Mouse (Mus musculus): ENCODE results near the gene Dpm2. TPM values are rescaled to one million over a fixed set of nuclear protein-coding genes. Genes with fewer than 3 reads are reported as not detected.
A peak's percentile ranks its signal among the peaks of the same experiment; 100 is the strongest.

The Dpm2 gene
- total and polyA plus RNA-seq, 2 experiments = 6.5 to 104 TPM

DNA sequence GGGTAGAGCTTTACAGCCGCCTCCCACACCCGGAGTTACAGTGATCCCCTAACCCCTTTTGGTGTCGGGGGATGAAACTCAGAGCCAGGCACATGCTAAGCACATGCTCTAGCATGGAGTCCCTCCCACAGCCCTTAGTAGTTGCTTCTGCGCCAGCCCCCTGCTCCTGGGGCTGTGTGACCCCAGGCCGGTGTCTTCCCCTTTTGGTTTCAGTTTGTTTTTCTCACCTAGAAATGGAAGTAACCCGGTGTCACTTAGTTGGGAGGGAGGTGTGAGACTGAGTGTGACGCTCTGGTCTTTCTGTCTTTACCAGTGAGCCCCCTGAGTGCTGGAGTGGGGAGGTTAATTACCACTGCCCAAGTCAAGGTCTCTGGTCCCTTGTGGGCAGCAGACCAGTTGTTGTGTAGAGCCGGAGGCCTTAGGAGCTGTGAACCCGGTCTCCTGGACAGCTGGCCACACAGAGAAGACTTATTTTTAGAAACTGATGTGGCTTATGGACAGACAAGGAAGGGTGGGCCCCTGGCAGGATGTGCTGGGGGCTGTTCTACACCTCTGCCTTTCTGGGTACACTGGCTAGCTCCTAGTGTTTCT lies 17.2 kb downstream of the Dpm2 start:
- Histone ChIP-seq H3K27me3 (ENCODE audit: control insufficient read depth, insufficient read depth, low read length) (no peaks in the 10 kb centered on the region), H3K9ac (ENCODE audit: low read depth, low read length) (peak overlapping the region; percentile 26), H3K79me2 (ENCODE audit: control insufficient read depth, insufficient read depth, low read length) (no peaks in the 10 kb centered on the region), H3K4me3 (ENCODE audit: insufficient read depth, low read depth, low read length) (peak overlapping the region; percentile 72; the same call in 1 of the 2 replicates), H3K4me1 (ENCODE audit: control insufficient read depth, insufficient read depth, low read length) (peaks cover 13% of the 10 kb centered on the region), H3K27ac (replicated peaks; ENCODE audit: insufficient read depth, low read depth, low read length) (no peak overlapping the region), H3K36me3 (ENCODE audit: control insufficient read depth, insufficient read depth, low read length) (no peaks in the 10 kb centered on the region)
- 57% methylated on average over 9 of the region's 9 CpGs for WGBS
- no peak for TF ChIP-seq CTCF (IDR thresholded peaks at IDR 0.05; ENCODE audit: low read depth, low read length)
- TF ChIP-seq POLR2A (IDR thresholded peaks at IDR 0.05; ENCODE audit: extremely low read depth, insufficient read depth, low read length) = no peak
- DNase-seq (ENCODE audit: extremely low read depth, low read depth, low spot score) = no peak

DNA sequence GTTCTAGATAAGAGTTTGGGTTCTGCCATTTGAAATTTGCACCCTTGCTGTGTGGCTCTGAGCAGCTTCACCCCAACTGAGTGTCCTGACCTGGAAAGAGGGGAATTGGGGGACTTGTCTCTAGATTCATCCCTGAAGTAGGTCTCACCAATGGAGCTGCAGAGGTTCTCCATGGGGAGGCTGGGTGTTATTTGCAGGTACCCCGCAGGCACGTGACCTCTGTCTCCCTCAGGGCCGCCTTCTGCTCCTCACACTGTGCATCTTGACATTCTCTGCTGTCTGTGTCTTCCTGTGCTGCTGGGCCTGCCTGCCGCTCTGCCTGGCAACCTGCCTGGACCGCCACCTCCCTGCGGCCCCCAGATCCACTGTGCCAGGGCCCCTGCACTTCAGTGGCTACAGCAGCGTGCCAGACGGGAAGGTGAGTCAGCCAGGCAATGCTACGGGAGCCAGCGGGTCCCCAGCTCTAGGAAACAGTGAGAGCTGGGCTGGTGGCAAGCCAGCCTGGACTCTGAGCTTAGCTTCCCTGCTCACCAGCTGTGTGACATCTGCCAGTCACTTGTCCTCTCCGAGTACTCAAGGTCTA lies 18.6 kb downstream of the Dpm2 start:
- H3K36me3 ChIP-seq (ENCODE audit: control insufficient read depth, insufficient read depth, low read length) = no peaks in the 10 kb centered on the region
- WGBS = 44% methylated on average over 11 of the region's 11 CpGs
- peak; percentile 49 for DNase-seq (ENCODE audit: extremely low read depth, low read depth, low spot score)
- no peak overlapping the region for H3K4me3 ChIP-seq (ENCODE audit: insufficient read depth, low read depth, low read length)
- no peaks in the 10 kb centered on the region for H3K79me2 ChIP-seq (ENCODE audit: control insufficient read depth, insufficient read depth, low read length)
- TF ChIP-seq CTCF (IDR thresholded peaks at IDR 0.05; ENCODE audit: low read depth, low read length) (no peak), POLR2A (IDR thresholded peaks at IDR 0.05; ENCODE audit: extremely low read depth, insufficient read depth, low read length) (no peak)
- no peak overlapping the region; the same call in 1 of the 2 replicates for H3K27ac ChIP-seq (replicated peaks; ENCODE audit: insufficient read depth, low read depth, low read length)
- no peaks in the 10 kb centered on the region for H3K27me3 ChIP-seq (ENCODE audit: control insufficient read depth, insufficient read depth, low read length)
- H3K9ac ChIP-seq (ENCODE audit: low read depth, low read length) = peak overlapping the region; percentile 17; the same call in 1 of the 2 replicates
- peaks cover 12% of the 10 kb centered on the region for H3K4me1 ChIP-seq (ENCODE audit: control insufficient read depth, insufficient read depth, low read length)

DNA sequence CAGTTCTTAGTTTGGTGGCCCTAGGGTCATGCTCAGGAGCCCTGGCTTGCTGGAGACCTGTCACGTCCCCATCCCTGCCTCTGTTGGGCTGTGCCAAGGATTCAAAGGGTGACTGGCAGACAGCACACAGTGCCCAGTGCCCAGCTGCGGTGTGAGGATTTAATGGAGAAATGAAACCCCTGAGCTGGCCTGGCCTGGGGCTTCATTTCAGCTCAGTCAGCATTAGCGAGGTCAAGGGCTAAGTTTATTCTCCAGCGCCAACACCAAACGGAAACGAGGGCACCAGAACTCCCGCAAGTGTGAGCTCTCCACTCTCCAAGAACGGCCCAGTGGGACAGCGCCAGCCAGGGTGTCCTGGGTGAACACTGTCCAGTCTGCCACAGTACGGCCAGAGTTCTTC lies 19.6 kb downstream of the Dpm2 start:
- DNase-seq (ENCODE audit: extremely low read depth, low read depth, low spot score) = peak; percentile 91
- H3K27ac ChIP-seq (replicated peaks; ENCODE audit: insufficient read depth, low read depth, low read length) = peak overlapping the region; percentile 46
- no peak overlapping the region for H3K4me3 ChIP-seq (ENCODE audit: insufficient read depth, low read depth, low read length)
- TF ChIP-seq CTCF (IDR thresholded peaks at IDR 0.05; ENCODE audit: low read depth, low read length) (no peak), POLR2A (IDR thresholded peaks at IDR 0.05; ENCODE audit: extremely low read depth, insufficient read depth, low read length) (no peak)
- WGBS = 14% methylated on average over 10 of the region's 10 CpGs
- H3K9ac ChIP-seq (ENCODE audit: low read depth, low read length) = no peak overlapping the region
- no peaks in the 10 kb centered on the region for H3K27me3 ChIP-seq (ENCODE audit: control insufficient read depth, insufficient read depth, low read length)
- peaks cover 12% of the 10 kb centered on the region for H3K4me1 ChIP-seq (ENCODE audit: control insufficient read depth, insufficient read depth, low read length)
- no peaks in the 10 kb centered on the region for H3K36me3 ChIP-seq (ENCODE audit: control insufficient read depth, insufficient read depth, low read length)
- H3K79me2 ChIP-seq (ENCODE audit: control insufficient read depth, insufficient read depth, low read length) = no peaks in the 10 kb centered on the region

DNA sequence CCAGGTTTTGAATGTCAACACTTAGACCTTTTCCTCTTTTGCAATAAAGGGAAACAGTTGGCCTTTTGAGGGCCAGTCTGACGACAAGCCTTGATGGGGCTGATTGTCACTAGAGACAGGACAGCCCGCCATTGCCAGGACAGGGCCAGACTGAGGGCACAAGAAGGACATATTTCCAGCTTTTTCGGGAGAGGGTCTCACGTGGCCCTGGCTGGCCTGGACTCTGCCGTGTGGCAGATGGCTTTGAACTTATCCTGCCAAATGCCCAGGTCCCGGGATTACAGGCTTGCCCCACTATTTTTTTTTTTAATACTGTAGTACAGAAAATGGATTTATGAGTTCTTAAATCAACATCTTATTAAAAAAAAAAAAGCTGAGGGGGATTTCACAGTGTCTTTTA lies 20.6 kb downstream of the Dpm2 start:
- no peak for TF ChIP-seq POLR2A (IDR thresholded peaks at IDR 0.05; ENCODE audit: extremely low read depth, insufficient read depth, low read length)
- TF ChIP-seq CTCF (IDR thresholded peaks at IDR 0.05; ENCODE audit: low read depth, low read length) = no peak
- peaks cover 12% of the 10 kb centered on the region for H3K4me1 ChIP-seq (ENCODE audit: control insufficient read depth, insufficient read depth, low read length)
- no peak overlapping the region for H3K9ac ChIP-seq (ENCODE audit: low read depth, low read length)
- no peaks in the 10 kb centered on the region for H3K27me3 ChIP-seq (ENCODE audit: control insufficient read depth, insufficient read depth, low read length)
- no peaks in the 10 kb centered on the region for H3K79me2 ChIP-seq (ENCODE audit: control insufficient read depth, insufficient read depth, low read length)
- no peaks in the 10 kb centered on the region for H3K36me3 ChIP-seq (ENCODE audit: control insufficient read depth, insufficient read depth, low read length)
- no peak for DNase-seq (ENCODE audit: extremely low read depth, low read depth, low spot score)
- H3K4me3 ChIP-seq (ENCODE audit: insufficient read depth, low read depth, low read length) = no peak overlapping the region
- whole genome bisulfite sequencing = 86% methylated on average over 6 of the region's 6 CpGs
- H3K27ac ChIP-seq (replicated peaks; ENCODE audit: insufficient read depth, low read depth, low read length) = no peak overlapping the region

DNA sequence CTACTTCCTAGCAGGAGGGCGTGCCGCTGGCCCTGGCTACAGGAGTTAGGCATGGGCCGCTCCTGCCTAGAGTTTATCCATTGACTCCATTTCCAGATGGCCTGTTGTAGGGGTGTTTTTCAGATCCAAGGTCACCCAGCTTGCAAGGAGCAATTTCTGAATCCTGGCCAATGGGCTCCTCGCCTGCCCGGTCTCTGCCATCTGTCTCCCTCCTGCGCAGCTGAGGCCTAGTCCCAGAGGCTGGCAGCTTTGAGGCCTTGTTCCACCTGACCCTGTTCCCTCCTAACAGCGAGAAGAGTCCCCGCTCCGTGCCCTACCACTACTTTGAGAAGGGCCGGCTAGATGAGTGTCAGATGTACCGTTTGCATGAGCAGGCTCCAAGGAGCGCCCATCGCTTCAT lies 26.1 kb downstream of the Dpm2 start:
- DNase-seq (ENCODE audit: extremely low read depth, low read depth, low spot score) = no peak
- Histone ChIP-seq H3K4me1 (ENCODE audit: control insufficient read depth, insufficient read depth, low read length) (no peaks in the 10 kb centered on the region), H3K79me2 (ENCODE audit: control insufficient read depth, insufficient read depth, low read length) (no peaks in the 10 kb centered on the region), H3K36me3 (ENCODE audit: control insufficient read depth, insufficient read depth, low read length) (no peaks in the 10 kb centered on the region), H3K4me3 (ENCODE audit: insufficient read depth, low read depth, low read length) (no peak overlapping the region), H3K9ac (ENCODE audit: low read depth, low read length) (no peak overlapping the region), H3K27ac (replicated peaks; ENCODE audit: insufficient read depth, low read depth, low read length) (no peak overlapping the region), H3K27me3 (ENCODE audit: control insufficient read depth, insufficient read depth, low read length) (no peaks in the 10 kb centered on the region)
- TF ChIP-seq CTCF (IDR thresholded peaks at IDR 0.05; ENCODE audit: low read depth, low read length) (no peak), POLR2A (IDR thresholded peaks at IDR 0.05; ENCODE audit: extremely low read depth, insufficient read depth, low read length) (no peak)
- 96% methylated on average over 13 of the region's 13 CpGs for WGBS

DNA sequence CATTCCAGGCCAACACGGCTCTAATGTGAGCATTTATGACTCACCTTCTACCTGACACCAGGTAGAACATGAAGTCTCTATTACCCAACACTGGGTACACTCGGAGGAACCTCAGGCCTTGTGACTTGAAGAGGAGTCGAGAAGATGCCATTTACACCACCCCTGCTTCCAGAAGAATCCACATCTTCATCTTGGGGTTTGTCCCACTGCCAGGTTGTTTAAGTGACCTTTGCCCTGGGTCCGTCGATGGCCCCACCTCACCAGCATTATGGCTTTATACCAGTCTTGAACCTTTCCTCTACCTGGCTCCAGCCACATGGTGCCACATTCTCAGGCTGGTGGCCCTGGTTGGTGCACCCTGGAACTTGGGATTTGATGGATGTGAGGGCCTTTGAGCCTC lies 26.6 kb downstream of the Dpm2 start:
- no peak for DNase-seq (ENCODE audit: extremely low read depth, low read depth, low spot score)
- H3K27me3 ChIP-seq (ENCODE audit: control insufficient read depth, insufficient read depth, low read length) = no peaks in the 10 kb centered on the region
- 80% methylated on average over 5 of the region's 5 CpGs for WGBS
- no peaks in the 10 kb centered on the region for H3K79me2 ChIP-seq (ENCODE audit: control insufficient read depth, insufficient read depth, low read length)
- H3K4me3 ChIP-seq (ENCODE audit: insufficient read depth, low read depth, low read length) = no peak overlapping the region
- H3K9ac ChIP-seq (ENCODE audit: low read depth, low read length) = no peak overlapping the region
- H3K36me3 ChIP-seq (ENCODE audit: control insufficient read depth, insufficient read depth, low read length) = no peaks in the 10 kb centered on the region
- no peak for TF ChIP-seq CTCF (IDR thresholded peaks at IDR 0.05; ENCODE audit: low read depth, low read length)
- TF ChIP-seq POLR2A (IDR thresholded peaks at IDR 0.05; ENCODE audit: extremely low read depth, insufficient read depth, low read length) = no peak
- no peak overlapping the region for H3K27ac ChIP-seq (replicated peaks; ENCODE audit: insufficient read depth, low read depth, low read length)
- H3K4me1 ChIP-seq (ENCODE audit: control insufficient read depth, insufficient read depth, low read length) = no peaks in the 10 kb centered on the region

All from liver, adult 2 months (tissue).